Mouse (Mus musculus) left cerebral cortex, postnatal 25 days (tissue): ENCODE measurements around the gene 1700012B07Rik. TPM values are rescaled to one million over a fixed set of nuclear protein-coding genes. Genes with fewer than 3 reads are reported as not detected.

Experiments
- DNase-seq, 2 experiments: peaks; one replicate each; pipeline ENCODE4 v3.0.0; 2022; ENCODE audit warnings: low spot score in 2 of 2, mixed read lengths in 1 of 2
- intact Hi-C: fragments of 180-260 bp; cut with DNase I; formaldehyde crosslinking; loops from one replicate; pipeline ENCODE4 v1.15.1; 2025
- total RNA-seq, 2 experiments: library from RNA; stranded (reverse); gene quantifications; 2 replicates each; pipeline ENCODE4 v1.2.3; 2021

Gene 1700012B07Rik
- not detected for total RNA-seq

DNA sequence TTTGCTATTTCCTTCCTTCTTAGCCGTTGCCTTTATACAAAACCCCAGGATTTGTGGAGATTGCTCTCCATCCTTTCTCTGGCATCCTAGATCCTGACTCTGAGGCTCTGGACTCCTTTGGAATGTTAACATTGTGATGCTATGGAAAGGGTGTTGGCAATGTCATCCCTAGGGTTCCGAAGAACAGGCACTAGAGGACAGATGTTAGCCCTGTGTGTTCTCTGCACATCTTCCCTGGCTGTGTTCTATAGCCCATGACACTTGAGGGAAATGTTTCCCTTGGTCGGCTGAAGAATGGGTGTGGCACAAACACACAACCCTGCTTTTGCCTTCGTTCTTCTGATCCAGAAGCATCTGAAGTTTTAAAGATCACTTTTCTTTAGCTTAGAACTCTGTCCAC is at the start of gene 1700012B07Rik:
Gene 1700012B07Rik, minus strand, starts transcription at position 101 of the 400 bp plus-strand sequence.
- DNase-seq: no peak
- intact Hi-C loops: no loop called here

DNA sequence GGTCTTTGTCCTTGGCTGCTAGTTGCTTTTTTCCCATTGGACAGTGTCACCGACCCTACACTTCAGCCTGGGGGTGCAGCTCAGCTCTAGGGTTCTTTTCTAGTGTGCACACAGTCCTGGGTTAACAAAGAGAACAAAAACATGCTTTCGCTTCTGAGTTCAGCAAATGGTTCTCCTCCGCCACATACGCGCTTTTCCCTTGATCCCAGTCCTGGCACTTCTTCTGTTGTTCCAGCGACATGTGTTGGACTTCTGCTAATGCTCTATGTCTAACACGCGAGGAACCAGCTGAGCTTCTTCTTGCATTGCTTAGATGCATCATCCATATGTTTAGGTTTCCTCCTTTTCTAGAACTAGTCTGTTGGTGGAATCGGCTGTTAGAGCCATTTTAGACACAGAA is 48.9 kb upstream of the 1700012B07Rik start:
- intact Hi-C loops: no loop called here
- no peak for DNase-seq

DNA sequence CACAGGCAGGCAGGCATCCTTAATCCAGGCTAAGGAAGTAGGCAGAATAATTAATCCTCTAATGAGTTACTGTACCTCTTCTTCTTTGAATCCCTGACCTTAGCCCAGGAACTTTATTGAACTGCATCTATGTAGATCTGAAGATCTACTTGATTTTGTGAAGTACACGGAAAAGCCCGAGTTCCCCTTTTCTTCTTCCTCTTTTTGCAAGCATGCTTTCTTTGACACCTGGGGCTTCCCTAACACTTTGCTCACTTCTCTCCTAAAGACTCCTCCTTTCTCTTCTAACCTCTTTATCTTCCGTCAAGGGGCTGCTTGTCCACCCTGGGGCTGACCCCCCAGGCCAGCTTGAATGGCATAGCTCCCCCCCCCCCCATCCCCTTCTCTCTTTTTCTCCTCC is 48.0 kb upstream of the 1700012B07Rik start:
- intact Hi-C loops: no loop called here

DNA sequence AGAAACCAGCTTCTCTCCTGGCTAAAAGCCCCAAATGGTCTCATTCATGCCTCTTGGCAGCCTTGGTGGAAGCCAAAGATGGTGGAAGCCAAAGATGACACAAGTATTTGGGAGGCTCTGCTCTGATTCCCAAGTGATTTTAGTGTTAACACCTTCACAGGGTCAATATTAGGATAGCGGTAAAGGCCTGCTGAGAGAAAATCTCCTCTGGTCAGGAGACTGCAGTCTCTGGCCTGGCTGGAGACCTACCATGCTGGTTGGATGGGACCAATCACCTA is 47.6 kb upstream of the 1700012B07Rik start:
- intact Hi-C loops: no loop called here
- no peak for DNase-seq

More for the DNA sequence above, 48.0 kb upstream of the 1700012B07Rik start:
- no peak for DNase-seq

DNA sequence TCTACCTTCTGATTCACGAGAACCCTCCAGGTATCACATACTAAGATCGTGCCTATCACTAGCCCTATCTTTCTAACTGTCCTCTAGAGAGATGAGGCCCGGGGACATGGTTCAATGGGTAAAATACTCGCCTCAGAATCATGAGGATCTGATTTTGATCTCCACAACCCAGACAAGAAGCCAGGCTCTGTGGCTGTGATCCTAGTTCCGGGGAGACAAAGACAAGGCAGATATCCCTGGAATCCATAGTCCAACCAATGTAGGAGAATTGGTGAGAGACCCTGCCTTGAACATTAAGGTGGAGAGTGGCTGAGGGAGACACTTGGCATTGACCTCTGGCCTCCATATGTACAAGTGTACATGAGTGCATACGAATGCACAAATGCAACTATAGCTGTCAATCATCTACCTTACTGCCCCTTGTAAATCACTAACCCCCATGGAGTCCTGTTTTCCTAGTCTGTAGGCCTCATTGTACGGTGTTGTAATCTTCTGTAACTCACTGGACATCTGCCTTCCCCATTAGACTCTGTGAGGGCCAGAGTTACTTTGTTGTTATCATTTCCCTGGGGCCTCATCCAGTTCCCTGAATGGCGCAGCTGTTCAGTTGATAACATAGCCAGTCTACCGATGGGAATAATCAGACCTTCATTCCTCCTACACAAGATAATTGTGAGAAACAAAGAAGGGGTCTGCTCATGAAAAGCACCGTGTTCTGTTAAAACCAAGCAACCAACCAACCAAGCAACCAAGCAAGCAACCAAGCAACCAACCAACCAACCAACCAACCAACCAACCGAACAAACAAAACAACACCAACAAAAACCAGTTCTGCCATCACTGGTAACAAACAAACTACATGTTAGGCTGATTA is 47.0 kb upstream of the 1700012B07Rik start:
- intact Hi-C loops: loop anchor here (5.0 kb wide), 1 partner anchor 237 kb away; no protein-coding TSS in a partner anchor
- DNase-seq: no peak

DNA sequence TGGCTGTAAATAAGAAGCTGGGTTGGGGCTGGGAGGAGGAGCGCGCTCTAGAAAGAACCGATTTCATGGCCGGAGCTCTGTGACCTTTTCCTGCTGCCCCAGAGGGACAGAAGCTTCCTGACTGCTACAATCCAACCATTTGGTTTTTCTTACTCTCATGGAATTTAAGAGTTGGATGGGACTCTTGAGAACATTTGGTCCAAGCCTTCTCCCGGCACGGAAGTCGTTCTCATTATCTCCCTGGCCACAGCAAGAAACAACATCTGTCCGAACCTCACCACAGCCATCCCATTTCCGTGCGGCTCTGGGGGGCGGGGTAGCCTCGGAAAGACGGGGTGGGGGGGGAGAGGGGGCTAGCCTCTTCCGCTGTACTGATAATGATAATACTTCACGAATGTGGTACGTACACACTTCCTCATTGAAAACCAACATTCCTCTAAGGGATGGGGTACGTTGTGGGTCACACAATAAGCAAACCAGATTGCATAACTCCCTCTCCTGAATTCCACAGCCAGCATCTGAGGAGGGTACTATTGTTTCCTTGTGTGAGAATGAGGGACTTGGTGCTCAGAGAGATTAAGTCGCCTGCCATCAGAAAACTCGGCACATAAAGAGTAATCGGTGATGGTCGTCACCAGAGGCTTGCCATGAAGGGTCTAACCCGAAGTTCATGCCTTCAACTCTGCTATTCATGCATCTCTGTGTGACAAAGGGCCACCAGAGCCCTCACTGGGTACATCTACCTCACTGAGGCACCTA is 46.2 kb upstream of the 1700012B07Rik start:
- intact Hi-C loops: loop anchor here (1.0 to 5.0 kb wide), 2 partner anchors 238 to 394 kb away; no protein-coding TSS in a partner anchor
- DNase-seq: no peak

DNA sequence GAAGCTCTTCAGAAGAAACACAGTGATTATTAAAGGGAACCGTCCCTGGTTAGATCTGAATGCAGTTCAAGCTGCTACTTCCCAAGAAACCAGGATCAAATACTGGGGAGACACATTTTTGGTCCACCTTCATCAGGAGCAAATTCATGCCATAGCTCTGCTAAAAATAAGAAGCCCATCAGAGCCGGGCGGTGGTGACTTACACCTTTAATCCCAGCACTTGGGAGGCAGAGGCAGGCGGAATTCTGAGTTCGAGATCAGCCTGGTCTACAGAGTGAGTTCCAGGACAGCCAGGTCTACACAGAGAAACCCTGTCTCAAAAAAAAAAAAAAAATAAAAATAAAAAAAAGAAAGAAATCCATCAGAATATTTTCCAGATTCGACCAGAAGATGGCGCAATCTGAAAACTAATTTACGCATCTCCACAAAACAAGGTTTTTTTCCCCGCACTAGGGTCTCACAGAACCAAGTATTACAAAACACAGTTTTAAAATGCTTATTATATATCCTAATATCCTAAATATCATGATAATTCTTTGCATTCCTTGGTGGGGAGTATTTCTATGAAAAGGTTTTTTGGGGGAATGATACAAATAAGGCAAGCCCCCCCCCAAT is 45.4 kb upstream of the 1700012B07Rik start:
- intact Hi-C loops: loop anchor here (1.0 to 5.0 kb wide), 2 partner anchors 239 to 395 kb away; no protein-coding TSS in a partner anchor
- peak; percentile 9 to 22 for DNase-seq

DNA sequence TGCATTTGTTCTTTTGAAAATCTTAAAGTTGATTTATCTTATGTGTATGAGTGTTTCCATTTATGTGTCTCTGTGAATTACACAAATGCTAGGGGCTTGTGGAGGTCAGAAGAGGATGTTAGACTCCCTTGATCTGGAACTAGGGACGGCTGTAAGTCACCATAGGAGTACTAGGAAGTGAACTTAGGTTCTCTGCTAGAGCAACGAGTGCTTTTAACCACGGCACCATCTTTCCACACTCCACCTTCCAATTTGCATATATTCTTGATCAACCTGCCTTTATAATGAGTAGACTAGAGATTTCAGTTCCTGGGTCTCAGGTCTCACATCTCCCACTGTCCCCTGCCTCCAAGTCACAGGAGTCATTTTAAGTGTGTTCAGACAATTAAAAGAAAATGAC is 44.8 kb upstream of the 1700012B07Rik start:
- intact Hi-C loops: loop anchor here (1.0 to 5.0 kb wide), 2 partner anchors 240 to 396 kb away; no protein-coding TSS in a partner anchor
- no peak for DNase-seq

DNA sequence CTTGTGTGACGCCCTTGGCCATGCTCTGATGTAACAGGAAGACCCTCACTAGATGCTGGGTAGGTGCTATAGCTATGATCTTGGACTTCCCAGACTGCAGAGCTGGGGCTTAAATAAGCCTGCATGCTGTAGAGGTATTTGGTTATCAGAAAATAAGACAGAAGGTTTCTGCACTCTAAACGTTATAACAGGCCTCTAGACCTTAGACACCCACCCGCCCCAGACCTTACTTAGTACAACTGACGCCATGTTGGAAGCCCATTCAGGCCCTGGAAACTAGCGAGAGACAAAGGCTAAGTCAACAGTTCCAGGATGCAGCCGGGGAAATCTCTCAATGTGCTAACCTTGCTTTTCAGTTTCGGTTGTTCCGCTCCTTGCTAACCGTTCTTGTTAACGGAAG is 44.2 kb upstream of the 1700012B07Rik start:
- intact Hi-C loops: loop anchor here (5.0 kb wide), 1 partner anchor 240 kb away; no protein-coding TSS in a partner anchor

DNA sequence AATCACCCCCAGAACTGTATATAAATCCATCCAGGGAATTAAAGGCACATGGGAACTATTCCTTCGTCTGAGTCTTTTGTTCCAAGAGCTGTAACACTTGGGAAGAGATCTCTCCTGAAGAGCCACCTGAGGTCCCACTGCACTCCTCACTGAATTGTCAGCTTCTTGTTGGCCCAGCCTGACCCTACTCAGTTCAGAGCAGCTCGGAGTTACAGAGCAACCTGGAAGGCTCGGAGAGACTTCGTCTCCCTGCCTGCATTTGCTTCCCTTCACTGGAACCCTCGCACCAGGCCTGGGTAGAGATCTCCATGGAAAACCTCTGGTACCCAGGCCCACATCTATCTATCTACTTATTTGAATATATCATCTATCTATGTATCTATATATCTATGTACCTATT is 40.0 kb upstream of the 1700012B07Rik start:
- no peak for DNase-seq
- intact Hi-C loops: loop anchor here (10.0 kb wide), 1 partner anchor 553 kb away; no protein-coding TSS in a partner anchor

More for the DNA sequence above, 44.2 kb upstream of the 1700012B07Rik start:
- no peak for DNase-seq

DNA sequence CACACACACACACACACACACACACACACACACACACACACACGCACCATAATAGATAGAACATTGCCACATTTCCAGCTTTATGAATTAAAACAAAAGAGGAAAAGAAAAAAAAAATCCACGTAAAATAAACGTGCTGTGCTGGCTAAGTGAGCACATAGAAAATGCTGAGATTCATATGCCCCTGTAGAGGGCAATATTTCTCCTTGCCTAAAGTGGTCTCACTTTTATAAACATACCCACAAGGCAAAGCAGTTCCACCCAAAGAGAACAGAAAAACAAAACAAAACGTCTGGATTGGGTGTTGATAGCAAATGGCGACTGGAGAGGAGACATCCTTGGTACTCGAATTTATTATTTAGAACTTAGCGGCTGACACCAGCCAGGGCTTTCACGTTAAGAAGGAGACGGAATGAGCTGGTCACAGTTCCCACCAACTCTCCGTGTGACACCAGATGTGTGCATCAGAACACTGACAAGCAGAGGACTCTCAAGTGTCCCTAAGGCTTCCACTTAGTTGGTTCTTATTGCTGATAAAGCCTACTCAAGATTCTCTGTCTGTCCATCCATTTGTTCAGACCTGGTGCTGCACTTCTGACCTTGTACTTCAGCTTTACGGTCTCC is 38.8 kb upstream of the 1700012B07Rik start:
- intact Hi-C loops: loop anchor here (10.0 kb wide), 1 partner anchor 552 kb away; no protein-coding TSS in a partner anchor
- no peak for DNase-seq

DNA sequence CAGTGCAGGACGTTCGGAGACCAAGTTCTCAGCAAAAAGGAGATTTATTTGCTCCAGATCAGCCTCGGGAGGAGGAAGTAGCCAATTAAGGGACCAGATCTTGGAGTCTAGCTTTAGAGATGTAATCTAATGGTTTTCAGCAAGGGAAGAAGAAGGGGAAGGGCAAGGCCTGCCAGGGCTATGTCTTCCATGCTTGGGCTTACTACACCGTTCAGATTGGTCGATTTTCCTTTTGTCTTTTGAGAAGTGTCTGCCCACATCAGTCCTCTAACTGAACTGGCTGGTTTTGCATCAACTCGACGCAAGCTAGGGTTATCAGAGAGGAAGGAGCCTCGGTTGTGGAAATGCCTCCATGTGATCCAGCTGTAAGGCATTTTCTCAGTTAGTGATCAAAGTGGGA is 37.7 kb upstream of the 1700012B07Rik start:
- intact Hi-C loops: loop anchor here (10.0 kb wide), 1 partner anchor 551 kb away; no protein-coding TSS in a partner anchor
- DNase-seq: no peak

DNA sequence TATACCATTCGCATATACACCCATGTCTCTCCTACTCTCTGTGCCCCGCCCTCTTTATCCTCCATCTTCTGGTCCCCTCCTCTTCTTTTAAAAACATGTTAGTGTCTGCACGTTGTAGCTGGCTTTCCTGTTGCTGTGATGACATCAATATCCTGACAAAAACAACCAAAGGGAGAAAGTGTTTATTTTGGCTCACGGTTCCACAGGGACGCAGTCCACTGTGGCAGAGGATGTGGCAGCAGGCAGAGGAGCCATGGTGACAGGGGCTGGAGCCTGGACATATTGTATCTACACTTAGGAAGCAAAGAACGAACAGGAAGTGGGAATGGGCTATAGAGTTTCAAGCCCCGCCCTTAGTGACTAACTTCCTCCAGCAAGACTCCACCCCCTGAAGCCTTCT is 36.1 kb upstream of the 1700012B07Rik start:
- DNase-seq: no peak
- intact Hi-C loops: loop anchor here (5.0 to 10.0 kb wide), 2 partner anchors 549 to 622 kb away; no protein-coding TSS in a partner anchor

DNA sequence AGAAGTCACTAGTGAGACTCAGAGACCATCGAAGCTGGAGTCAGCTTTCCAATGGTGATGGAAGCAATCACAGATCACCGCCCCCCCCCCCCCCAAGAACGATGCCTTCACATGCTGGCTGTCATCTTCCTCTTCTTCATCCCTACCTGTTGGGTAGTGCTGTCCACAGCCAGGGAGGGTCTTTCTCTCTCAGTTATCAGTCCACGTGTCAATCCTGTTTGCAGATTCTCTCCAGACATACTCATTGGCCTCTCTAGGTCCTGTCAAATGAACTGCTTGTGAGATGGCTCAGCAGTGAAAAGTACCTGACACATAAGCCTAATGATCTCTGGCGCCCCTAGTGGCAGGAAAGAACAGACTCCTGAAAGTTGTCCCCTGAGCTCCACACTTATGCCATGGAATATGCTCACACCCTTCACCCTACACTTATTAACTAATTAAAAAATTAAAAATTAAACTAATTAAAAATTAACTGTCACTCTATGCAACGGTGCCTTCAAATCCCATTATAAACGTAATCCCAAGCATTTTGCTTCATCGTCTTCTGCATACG is 35.4 kb upstream of the 1700012B07Rik start:
- intact Hi-C loops: loop anchor here (5.0 to 10.0 kb wide), 2 partner anchors 548 to 621 kb away; no protein-coding TSS in a partner anchor
- peak; percentile 38 to 51 for DNase-seq

DNA sequence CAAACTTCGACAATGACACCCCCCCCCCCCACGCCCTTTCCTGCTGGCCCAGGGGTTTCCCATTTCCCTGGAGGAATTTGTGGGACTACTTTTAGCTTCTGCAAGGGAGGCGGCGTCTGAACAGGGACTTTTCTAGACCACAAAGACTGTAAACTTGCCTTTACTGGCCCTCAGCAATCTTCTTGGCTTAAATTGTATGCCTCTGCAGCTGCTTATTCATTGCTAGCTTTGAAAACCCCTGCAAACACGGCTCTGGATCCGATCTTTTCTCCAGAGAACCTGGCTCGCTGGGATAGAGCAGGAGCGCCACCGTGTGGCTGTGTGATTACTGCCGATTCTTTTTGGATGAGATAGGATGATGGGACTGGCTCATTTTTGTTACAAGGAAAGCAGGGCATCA is 32.7 kb upstream of the 1700012B07Rik start:
- intact Hi-C loops: loop anchor here (1.0 to 10.0 kb wide), 6 partner anchors 138 to 618 kb away; partner anchors contain the start of gene Fam20a
- peak; percentile 90 to 95 for DNase-seq

DNA sequence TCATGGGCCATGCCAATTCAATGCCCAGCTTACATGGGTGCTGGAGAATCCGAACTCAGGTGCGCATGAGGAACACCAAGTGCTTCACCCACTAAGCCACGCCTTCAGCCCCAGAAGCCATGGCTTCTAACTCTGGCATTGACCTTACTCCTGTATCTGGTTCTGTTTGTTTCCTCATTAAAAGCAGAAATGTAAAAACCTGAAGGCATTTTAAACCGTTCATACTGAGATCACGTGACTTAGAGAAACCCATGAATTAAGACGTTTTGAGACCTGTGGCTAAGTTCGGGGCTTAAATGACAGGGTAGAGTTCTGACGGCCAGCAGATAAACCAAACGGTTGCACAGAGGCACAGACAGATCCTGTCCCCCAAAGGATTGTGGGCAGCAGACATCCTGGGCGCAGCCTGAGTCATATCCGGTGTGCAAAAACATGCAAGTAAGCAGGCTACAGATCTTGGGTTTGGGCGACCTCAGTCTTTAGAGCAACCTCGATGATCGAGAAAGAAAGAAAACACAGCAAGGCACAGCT is 32.2 kb upstream of the 1700012B07Rik start:
- intact Hi-C loops: loop anchor here (1.0 to 10.0 kb wide), 6 partner anchors 137 to 618 kb away; partner anchors contain the start of gene Fam20a
- DNase-seq: peak; percentile 23 to 39

DNA sequence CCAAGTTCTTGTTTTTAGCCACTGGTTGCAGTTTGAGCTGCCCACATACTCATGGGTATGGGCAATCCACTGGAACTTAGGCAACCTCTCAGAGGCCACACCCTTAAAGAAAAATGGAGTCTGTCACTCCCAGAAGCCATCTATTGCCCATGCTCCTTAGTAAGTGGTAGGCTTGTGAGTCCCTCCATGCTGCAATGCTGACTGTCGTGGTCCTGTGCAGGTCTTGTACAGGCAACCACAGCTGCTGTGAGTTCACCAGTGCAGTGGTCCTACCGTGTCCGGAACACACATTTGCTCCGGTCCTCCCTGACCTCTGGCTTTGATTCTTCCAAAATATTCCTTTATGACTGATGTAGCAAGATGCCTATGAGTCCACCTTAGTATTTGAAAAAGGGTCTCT is 31.6 kb upstream of the 1700012B07Rik start:
- intact Hi-C loops: no loop called here
- no peak for DNase-seq

DNA sequence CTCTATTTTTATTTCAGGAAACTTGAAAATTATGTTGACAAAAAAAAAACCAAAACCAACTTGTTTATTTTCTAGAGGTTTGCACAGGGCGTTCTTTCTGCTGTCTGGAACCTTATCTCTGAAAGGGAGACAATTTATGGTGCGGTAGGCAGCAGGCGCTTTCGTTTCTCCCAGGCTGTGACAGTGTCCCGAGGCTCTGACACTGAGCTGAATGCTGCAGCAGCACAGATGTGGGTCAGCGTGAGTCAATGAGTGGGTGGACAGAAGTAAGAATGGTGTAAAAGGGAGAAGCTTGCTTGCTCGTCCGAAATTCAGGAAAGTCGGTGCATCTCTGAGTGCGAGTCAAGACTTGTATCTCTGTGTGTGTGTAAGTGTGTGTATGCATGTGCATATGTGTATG is 29.2 kb upstream of the 1700012B07Rik start:
- intact Hi-C loops: no loop called here
- DNase-seq: peak in 1 of 2 experiments; percentile 27

DNA sequence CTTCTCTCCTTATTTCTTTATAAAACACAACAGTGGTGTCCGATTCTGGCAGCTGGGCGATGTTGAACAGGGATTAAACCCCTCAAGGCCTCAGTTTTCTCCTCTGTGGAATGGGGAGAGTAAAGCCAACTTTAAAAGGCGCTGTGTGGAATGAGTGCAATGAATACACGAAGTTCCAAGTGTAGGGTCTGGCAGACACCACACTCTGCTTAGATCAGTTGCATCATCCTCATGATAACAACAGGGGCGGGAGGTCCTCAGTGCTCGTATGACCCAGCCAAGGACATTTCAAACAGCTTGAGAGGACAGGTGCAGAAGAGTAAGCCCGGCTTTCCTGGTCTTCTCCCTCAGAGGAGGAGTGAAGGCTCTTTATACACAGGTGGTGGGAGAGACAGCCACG is 26.2 kb upstream of the 1700012B07Rik start:
- DNase-seq: no peak
- intact Hi-C loops: no loop called here
